Mouse (Mus musculus) adrenal gland, postnatal 25 days (tissue): ENCODE data around the gene Tmem45a2. TPM values are rescaled to one million over a fixed set of nuclear protein-coding genes. Genes with fewer than 3 reads are reported as not detected.

ENCODE experiments used
- total RNA-seq: library from RNA; stranded (reverse); gene quantifications from 2 replicates; pipeline ENCODE4 v1.2.3, GENCODE M21; 2021

The Tmem45a2 gene
- total RNA-seq, 1 experiment from 2014 or later = not detected

Other genes starting within 250 kb of the Tmem45a2 start
- gene Tmem45a, start 185.2 kb downstream of the Tmem45a2 start, total RNA-seq = 3.3 and 3.6 TPM in 2 replicates
- gene Lnp1, start 143.3 kb downstream of the Tmem45a2 start, total RNA-seq = not detected in 2 replicates
- 51.5 and 55.6 TPM in 2 replicates for gene Tomm70a, start 50.3 kb upstream of the Tmem45a2 start, total RNA-seq
- 53.2 and 61.0 TPM in 2 replicates for gene Nit2, start 96.0 kb upstream of the Tmem45a2 start, total RNA-seq
- gene Tbc1d23, start 160.1 kb upstream of the Tmem45a2 start, total RNA-seq = 35.1 and 45.1 TPM in 2 replicates
- gene Tmem30c, start 221.5 kb upstream of the Tmem45a2 start, total RNA-seq = not detected in 2 replicates